Mouse (Mus musculus): ENCODE results near the gene Gpr15.

DNA sequence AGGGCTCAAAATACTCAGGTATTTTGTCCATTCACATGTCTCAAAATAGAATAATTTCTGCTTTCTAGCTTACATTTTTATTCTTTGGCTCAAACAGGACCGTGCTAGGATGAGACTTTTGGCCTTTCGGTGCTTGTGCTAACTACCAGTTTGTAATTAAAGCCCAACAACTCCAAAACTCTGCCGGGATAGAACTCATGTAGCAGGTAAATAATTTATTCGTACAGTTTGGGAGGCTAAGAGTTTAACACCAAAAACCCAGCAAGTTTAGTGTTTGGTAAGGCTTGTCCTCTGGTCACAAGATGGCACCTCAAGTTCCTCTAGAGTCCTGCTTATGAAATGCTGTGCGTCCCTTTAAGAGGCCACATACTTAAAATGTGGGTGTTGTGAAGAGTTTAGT lies 21.9 kb upstream of the Gpr15 start:
- TF ChIP-seq CTCF (IDR thresholded peaks at IDR 0.05; ENCODE audit: low read depth) = no peak
- TF ChIP-seq EP300 (IDR thresholded peaks at IDR 0.05; ENCODE audit: low read depth) = no peak

Measured in heart, postnatal 0 days (tissue).